Mouse (Mus musculus) stomach, embryonic 16.5 days (tissue): ENCODE data around the gene Fam186b. TPM values are rescaled to one million over a fixed set of nuclear protein-coding genes. Genes with fewer than 3 reads are reported as not detected.
A peak's percentile ranks its signal among the peaks of the same experiment; 100 is the strongest.

ENCODE experiments used
- ATAC-seq: fragments of 200-750 bp; cut with Nextera tagmentation; 2 replicates; pipeline ENCODE4 v1.8.0; 2017; ENCODE audit warnings: moderate number of reproducible peaks, moderate TSS enrichment; ENCODE audit not compliant: insufficient read depth, low FRiP score
- H3K27ac ChIP-seq: fragments of 300-500 bp; sonication (generic); 2 replicates; pipeline ENCODE4 v1.5.1; 2014; ENCODE audit warnings: low read length
- H3K27me3 ChIP-seq: fragments of 300-500 bp; sonication (generic); 2 replicates; pipeline ENCODE4 v1.6.1; 2014; ENCODE audit warnings: low read length, control low read depth, mixed read lengths; ENCODE audit not compliant: control insufficient read depth, insufficient read depth
- H3K36me3 ChIP-seq: fragments of 300-500 bp; sonication (generic); 2 replicates; pipeline ENCODE4 v1.6.1; 2014; ENCODE audit warnings: low read length; ENCODE audit not compliant: control insufficient read depth, insufficient read depth
- H3K4me1 ChIP-seq: fragments of 300-500 bp; sonication (generic); 2 replicates; pipeline ENCODE4 v1.6.1; 2014; ENCODE audit warnings: low read length, control low read depth, mixed read lengths; ENCODE audit not compliant: control insufficient read depth, insufficient read depth
- H3K4me2 ChIP-seq: fragments of 300-500 bp; sonication (generic); 2 replicates; pipeline ENCODE4 v1.6.1; 2014; ENCODE audit warnings: low read depth, low read length, mixed read lengths
- H3K4me3 ChIP-seq: fragments of 300-500 bp; sonication (generic); replicated peaks from 2 replicates; pipeline ENCODE4 v1.5.1; 2014; ENCODE audit warnings: mild to moderate bottlenecking, low read length
- H3K9ac ChIP-seq: fragments of 300-500 bp; sonication (generic); 2 replicates; pipeline ENCODE4 v1.6.1; 2014; ENCODE audit warnings: low read length
- H3K9me3 ChIP-seq: fragments of 300-500 bp; sonication (generic); replicated peaks from 2 replicates; pipeline ENCODE4 v1.6.1; 2016; ENCODE audit warnings: low read length, control low read depth; ENCODE audit not compliant: control insufficient read depth
- WGBS: fragments of 180-500 bp; shearing (Covaris S2); extraction: QIAGEN DNeasy Blood & Tissue Kit; methylation state at CpG from one replicate; pipeline ENCODE4 v1.1.7; 2014; 5-methylcytosine and 5-hydroxymethylcytosine counted together
- polyA plus RNA-seq: library from polyadenylated mRNA; unstranded; fragments of >200 nt; fragmentation: Nextera tagmentation; extraction: Ambion mirVana; gene quantifications from 2 replicates; pipeline ENCODE4 v1.2.1, GENCODE M21; 2015

Gene Fam186b
- polyA plus RNA-seq, 1 experiment from 2014 or later: 0.06 TPM

DNA sequence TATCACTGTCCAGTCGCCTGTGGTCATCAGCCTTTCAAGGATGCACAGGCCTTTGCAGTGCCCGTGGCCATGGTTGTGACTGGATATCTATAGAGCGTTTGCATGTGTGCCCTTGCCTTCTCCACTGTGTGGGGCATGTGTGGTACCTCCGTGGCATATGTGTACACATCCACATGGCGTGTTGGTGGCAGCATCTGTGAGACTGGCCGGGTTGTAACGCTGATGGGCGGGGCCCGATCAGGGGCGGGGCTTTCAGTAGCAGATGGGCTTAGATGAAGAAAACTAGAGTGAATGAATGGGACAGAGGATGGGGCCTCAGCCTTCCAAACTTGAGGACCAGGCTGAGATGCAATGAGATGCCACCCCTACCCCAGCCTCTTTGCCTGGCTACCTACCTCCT, 63.7 kb downstream of the Fam186b start:
- Histone ChIP-seq H3K4me2 (no peak overlapping the region), H3K27ac (no peak overlapping the region), H3K36me3 (no peaks in the 10 kb centered on the region), H3K9ac (no peak overlapping the region), H3K4me1 (no peaks in the 10 kb centered on the region; the same call in 1 of the 2 replicates), H3K27me3 (peaks cover 27% of the 10 kb centered on the region), H3K9me3 (no peaks in the 10 kb centered on the region), H3K4me3 (no peak overlapping the region)
- ATAC-seq: no peak
- WGBS: 61% methylated on average over 10 of the region's 10 CpGs

DNA sequence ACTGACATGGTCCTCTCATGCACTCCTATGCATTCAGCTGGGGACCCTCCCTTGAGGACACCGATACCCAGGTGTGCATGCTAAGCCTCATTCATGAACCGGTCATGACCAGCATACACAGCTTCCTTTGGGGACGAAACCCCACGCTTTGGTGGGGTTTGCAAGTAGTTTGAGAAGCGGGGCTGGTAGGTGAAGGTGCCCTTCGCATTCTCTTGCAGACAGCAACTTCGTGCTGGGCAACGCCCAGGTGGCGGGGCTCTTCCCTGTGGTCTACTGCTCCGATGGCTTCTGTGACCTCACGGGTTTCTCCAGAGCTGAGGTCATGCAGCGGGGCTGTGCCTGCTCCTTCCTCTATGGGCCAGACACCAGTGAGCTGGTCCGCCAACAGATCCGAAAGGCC, 69.6 kb downstream of the Fam186b start:
- 23% methylated on average over 14 of the region's 14 CpGs for WGBS
- ATAC-seq: no peak
- no peak overlapping the region for H3K4me3 ChIP-seq

DNA sequence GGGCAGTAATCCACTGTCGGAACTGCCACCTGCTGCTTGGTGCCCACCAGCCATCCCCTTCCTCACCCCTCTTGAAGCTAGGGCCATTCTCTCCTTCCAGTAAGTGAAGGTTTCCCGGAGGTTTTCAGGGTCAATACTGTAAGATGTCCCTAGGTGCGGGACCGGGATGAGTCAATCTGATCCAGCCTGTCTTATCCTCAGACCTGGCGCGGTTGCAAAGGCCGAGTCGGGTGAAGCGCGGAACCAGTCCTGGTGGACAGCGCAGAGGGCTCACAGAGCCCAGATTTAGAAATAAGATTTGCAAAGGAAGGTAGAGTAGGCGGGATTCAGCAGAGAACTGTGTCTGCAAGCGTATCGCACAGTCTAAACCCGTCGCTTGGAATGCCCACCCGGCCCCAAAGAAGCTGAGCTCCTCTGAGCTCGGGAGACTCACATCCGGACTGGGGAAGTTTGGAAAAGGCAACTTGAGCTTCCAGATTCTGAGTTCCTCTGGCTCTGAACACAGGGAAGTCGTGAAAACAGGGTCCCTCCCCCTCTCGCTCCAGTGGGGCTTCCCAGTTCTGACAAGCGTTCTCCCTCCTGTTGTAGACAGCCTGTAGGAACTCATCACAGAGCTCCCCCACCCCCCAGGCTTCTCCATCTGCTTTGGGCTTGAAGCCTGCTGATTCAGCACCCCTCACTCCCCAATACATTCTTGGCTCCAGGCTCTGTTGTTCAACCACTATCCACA, 70.4 kb downstream of the Fam186b start:
- H3K4me1 ChIP-seq: peaks cover 17% of the 10 kb centered on the region
- H3K4me2 ChIP-seq: peak overlapping the region; percentile 65
- H3K9me3 ChIP-seq: no peaks in the 10 kb centered on the region
- H3K9ac ChIP-seq: no peak overlapping the region
- no peaks in the 10 kb centered on the region for H3K36me3 ChIP-seq
- peaks cover 78% of the 10 kb centered on the region for H3K27me3 ChIP-seq
- H3K27ac ChIP-seq: no peak overlapping the region
- 0 out of 2 replicates have a peak, but pooled peaks have one; percentile 19 for ATAC-seq
- WGBS: 2% methylated on average over 22 of the region's 22 CpGs
- peak overlapping the region; percentile 44 for H3K4me3 ChIP-seq

More for the DNA sequence above, 69.6 kb downstream of the Fam186b start:
- Histone ChIP-seq H3K27ac (no peak overlapping the region), H3K4me2 (no peak overlapping the region; the same call in 1 of the 2 replicates), H3K4me1 (peaks cover 17% of the 10 kb centered on the region), H3K27me3 (peaks cover 75% of the 10 kb centered on the region), H3K36me3 (no peaks in the 10 kb centered on the region), H3K9ac (no peak overlapping the region), H3K9me3 (no peaks in the 10 kb centered on the region)

DNA sequence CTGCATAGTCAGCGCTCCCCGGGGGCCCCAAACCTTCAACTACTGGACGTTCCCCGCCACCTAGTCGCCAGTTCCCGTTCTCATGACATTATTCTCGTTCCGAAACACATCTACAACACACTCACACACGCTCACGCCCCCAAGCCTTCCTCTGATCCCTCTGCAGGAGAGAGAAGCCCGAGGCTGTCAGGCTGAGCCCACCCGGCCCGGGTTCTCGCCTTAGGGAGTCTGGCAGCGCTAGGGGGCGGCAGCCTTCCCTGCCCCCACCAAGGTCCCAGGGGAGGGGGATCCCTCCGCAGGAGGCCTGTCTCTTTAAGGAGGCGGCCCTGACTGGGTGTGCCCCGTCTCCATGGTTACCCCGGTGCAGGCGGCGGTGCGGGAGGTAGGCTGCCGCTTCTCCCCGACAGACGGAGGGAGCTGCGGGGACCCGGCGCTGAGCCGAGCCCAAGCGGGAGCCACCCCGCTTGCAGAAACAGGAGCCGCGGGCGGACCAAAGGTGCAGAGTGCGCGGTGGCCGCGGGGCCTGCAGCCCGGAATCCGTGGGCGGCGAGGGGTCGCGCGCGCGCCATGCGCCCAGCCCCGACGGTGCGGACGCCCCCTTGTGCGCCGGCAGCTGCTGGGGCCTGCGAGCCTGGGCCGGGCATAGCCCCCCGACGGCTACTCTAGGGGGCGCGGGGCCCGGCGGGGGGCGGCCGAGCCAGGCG, 71.3 kb downstream of the Fam186b start, which contains the start of gene Kcnh3:
Kcnh3 (plus strand) TSS at position 654 of the 704 bp plus-strand sequence.
- H3K9ac ChIP-seq: peak within 1 kb of the TSS; percentile 59
- under 1% methylated on average over 64 of the region's 66 CpGs for WGBS
- peak within 1 kb of the TSS; percentile 65 for H3K4me2 ChIP-seq
- H3K4me1 ChIP-seq: peaks cover 17% of the 10 kb centered on the region
- H3K27me3 ChIP-seq: peaks cover 75% of the 10 kb centered on the region
- H3K4me3 ChIP-seq: peak within 1 kb of the TSS; percentile 44
- no peaks in the 10 kb centered on the region for H3K9me3 ChIP-seq
- peak; percentile 59; the same call in 1 of the 2 replicates for ATAC-seq
- no peaks in the 10 kb centered on the region for H3K36me3 ChIP-seq
- no peak within 1 kb of the TSS for H3K27ac ChIP-seq

DNA sequence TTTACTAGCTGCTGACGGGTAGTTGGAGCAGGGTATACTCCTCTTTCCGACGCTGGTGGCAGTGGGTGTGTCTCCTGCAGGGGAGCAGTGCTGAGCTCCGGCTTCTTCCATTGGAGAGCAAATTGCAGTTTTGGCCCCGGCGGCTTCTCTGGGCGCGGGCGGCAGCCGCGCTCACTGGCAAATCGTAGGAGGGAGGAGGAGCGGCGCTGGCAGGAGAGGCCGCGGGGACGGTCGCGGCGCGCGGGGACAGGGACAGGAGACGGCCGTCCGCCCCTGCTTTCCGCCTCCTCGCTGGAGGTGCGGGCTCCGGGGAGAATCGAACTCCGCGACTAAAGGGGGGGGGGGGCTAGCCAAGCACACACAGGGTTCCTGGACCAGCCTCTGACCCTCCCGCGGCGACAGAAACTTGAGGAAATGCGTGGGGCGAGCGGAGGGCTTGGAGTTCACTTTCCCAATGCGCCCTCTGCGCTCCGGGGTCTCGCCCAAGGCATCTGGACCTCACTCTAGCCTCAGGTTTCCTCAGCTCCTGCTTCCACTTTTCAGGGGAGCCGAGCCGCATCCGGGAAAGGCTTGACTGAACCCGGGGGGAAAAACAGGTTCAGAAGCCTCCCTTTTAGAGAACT, 72.0 kb downstream of the Fam186b start:
- under 1% methylated on average over 45 of the region's 46 CpGs for WGBS
- peaks cover 17% of the 10 kb centered on the region for H3K4me1 ChIP-seq
- H3K36me3 ChIP-seq: no peaks in the 10 kb centered on the region
- no peak overlapping the region for H3K27ac ChIP-seq
- no peaks in the 10 kb centered on the region for H3K9me3 ChIP-seq
- H3K4me3 ChIP-seq: peak overlapping the region; percentile 44
- no peak for ATAC-seq
- H3K4me2 ChIP-seq: peak overlapping the region; percentile 65
- peak overlapping the region; percentile 59 for H3K9ac ChIP-seq
- peaks cover 73% of the 10 kb centered on the region for H3K27me3 ChIP-seq

DNA sequence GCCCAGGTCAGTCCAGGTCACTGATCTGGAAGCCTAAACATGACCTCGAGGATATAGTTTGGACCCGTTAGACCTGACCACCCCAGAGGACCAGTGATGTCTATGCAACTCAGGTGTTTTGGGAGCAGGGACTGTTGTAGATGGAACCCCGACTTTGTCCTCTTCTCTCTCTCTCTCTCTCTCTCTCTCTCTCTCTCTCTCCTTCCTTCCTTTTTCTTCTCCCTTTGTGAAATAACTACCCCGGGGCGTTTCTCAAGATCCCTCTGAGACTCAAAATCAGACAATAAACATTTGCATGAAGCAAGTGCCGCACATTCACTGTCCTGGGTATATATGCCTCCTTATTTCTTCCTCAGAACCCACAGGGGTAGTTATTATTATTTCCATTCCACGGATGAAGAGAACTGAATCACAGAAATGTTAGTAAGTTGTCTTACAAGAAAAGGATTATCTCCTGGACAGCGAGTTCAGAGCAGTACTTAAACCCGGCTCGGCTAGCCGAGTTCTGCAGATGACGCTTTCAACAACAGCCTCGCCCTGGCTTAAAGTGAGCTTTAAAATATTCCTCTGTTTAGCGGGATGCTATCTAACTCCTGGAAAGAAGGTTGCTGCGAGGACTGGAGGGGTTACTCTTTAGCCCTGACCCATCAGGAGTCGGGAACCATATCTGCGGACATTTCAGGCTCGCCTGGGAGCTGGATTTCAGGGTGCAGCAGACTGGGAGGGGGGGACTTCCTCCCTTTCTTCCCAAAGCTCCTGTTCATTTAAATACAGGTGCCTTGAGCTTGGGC, 72.7 kb downstream of the Fam186b start:
- 6% methylated on average over 18 of the region's 18 CpGs for WGBS
- Histone ChIP-seq H3K4me3 (peak overlapping the region; percentile 44), H3K9ac (no peak overlapping the region), H3K27me3 (peaks cover 68% of the 10 kb centered on the region), H3K4me1 (peaks cover 17% of the 10 kb centered on the region), H3K9me3 (no peaks in the 10 kb centered on the region), H3K27ac (no peak overlapping the region), H3K36me3 (no peaks in the 10 kb centered on the region), H3K4me2 (peak overlapping the region; percentile 65)
- no peak for ATAC-seq

DNA sequence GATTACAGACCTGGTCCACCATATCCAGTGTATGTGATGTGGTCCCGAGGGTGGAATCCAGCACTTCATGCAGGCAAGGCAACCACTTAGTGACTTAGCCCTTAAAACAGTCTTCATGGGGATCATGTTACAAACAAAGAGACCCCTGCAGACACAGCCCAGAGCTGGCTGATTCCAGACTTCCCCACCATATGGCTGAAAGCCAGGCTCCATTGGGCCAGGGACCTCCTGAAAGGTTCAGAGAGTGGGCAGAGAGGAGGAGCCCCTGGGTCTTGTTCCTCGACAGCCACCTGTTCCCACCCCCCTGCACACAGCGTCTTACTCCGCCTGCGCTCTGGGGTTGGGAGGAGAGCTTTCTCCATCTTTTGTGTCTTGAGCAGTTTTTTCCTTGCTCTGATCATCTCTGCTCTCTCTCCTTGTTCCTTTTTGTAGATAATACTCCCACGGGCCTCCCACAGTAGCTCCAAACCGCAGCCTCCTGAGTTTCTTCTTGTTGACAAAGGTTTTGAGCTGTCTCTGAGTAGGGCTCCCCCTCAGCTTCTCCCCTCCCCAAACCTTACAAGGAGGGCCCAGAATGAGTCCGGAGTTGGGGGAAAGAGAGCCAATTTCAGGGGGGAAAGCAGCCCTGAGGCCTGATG, 74.3 kb downstream of the Fam186b start:
- Histone ChIP-seq H3K4me3 (no peak overlapping the region), H3K9me3 (no peaks in the 10 kb centered on the region), H3K4me2 (no peak overlapping the region), H3K4me1 (peaks cover 17% of the 10 kb centered on the region), H3K36me3 (no peaks in the 10 kb centered on the region), H3K27ac (no peak overlapping the region), H3K27me3 (peaks cover 57% of the 10 kb centered on the region), H3K9ac (no peak overlapping the region)
- no peak for ATAC-seq
- 13% methylated on average over 8 of the region's 8 CpGs for WGBS
